Mouse (Mus musculus) intestine, postnatal 0 days (tissue): ENCODE results near the gene Gpr18. TPM values are rescaled to one million over a fixed set of nuclear protein-coding genes. Genes with fewer than 3 reads are reported as not detected.
A peak's percentile ranks its signal among the peaks of the same experiment; 100 is the strongest.

Experiments used
- ATAC-seq: fragments of 200-750 bp; cut with Nextera tagmentation; 2 replicates; pipeline ENCODE4 v1.8.0; 2017; ENCODE audit warnings: mild to moderate bottlenecking, moderate TSS enrichment, moderate library complexity
- H3K27ac ChIP-seq: fragments of 300-500 bp; sonication (generic); 2 replicates; pipeline ENCODE4 v1.5.1; 2014; ENCODE audit warnings: mild to moderate bottlenecking, low read depth, low read length, moderate library complexity
- H3K27me3 ChIP-seq: fragments of 300-500 bp; sonication (generic); replicated peaks from 2 replicates; pipeline ENCODE4 v1.6.1; 2014; ENCODE audit warnings: low read length, mixed read lengths; ENCODE audit not compliant: control insufficient read depth, insufficient read depth
- H3K36me3 ChIP-seq: fragments of 300-500 bp; sonication (generic); 2 replicates; pipeline ENCODE4 v1.6.1; 2014; ENCODE audit warnings: mild to moderate bottlenecking, moderate library complexity; ENCODE audit not compliant: control insufficient read depth, insufficient read depth
- H3K4me1 ChIP-seq: fragments of 300-500 bp; sonication (generic); replicated peaks from 2 replicates; pipeline ENCODE4 v1.6.1; 2014; ENCODE audit warnings: antibody characterized with exemption, low read length, mixed read lengths; ENCODE audit not compliant: control insufficient read depth, insufficient read depth
- H3K4me2 ChIP-seq: fragments of 300-500 bp; sonication (generic); replicated peaks from 2 replicates; pipeline ENCODE4 v1.6.1; 2014; ENCODE audit warnings: low read depth, mild to moderate bottlenecking, moderate library complexity
- H3K4me3 ChIP-seq: fragments of 300-500 bp; sonication (generic); 2 replicates; pipeline ENCODE4 v1.5.1; 2014; ENCODE audit warnings: low read depth, low read length
- H3K9ac ChIP-seq: fragments of 300-500 bp; sonication (generic); 2 replicates; pipeline ENCODE4 v1.6.1; 2014; ENCODE audit warnings: mild to moderate bottlenecking, low read depth, low read length
- H3K9me3 ChIP-seq: fragments of 300-500 bp; sonication (generic); 2 replicates; pipeline ENCODE4 v1.6.1; 2016; ENCODE audit warnings: mixed run types; ENCODE audit not compliant: control insufficient read depth
- CTCF ChIP-seq: sonication (generic); IDR thresholded peaks from 2 replicates; pipeline ENCODE4 v1.5.1; 2016; ENCODE audit warnings: low read depth, mild to moderate bottlenecking, control low read depth, antibody characterized with exemption, moderate library complexity
- WGBS: fragments of 180-500 bp; shearing (Covaris S2); extraction: QIAGEN DNeasy Blood & Tissue Kit; methylation state at CpG from one replicate; pipeline ENCODE4 v1.1.7; 2014; 5-methylcytosine and 5-hydroxymethylcytosine counted together
- polyA plus RNA-seq: library from polyadenylated mRNA; unstranded; fragments of >200 nt; fragmentation: Nextera tagmentation; extraction: Ambion mirVana; gene quantifications from 2 replicates; pipeline ENCODE4 v1.2.1, GENCODE M21; 2015

The Gpr18 gene
- polyA plus RNA-seq, 1 experiment from 2014 or later = 0.10 TPM

DNA sequence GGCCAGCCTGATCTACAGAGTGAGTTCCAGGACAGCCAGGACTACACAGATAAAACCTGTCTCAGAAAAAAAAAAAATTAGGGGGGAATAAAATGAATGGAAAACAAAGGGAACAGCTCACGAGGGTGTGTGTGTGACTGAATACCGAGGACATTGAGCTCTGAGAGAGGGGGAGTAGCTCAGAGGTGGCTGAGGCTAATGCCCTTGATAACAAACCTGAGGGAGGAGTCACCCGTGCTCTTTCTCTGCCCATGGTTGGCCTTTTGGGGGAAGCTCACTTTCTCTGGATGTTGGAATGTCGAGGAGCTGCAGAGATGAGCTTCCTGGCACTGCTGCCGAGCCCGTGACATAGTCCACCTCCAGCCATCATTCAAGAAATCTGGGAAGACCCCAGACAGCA, 45.4 kb upstream of the Gpr18 start:
- H3K4me2 ChIP-seq = no peak overlapping the region
- TF ChIP-seq CTCF = no peak
- no peak overlapping the region for H3K4me3 ChIP-seq
- 48% methylated on average over 6 of the region's 6 CpGs for WGBS
- no peak for ATAC-seq
- no peaks in the 10 kb centered on the region for H3K27me3 ChIP-seq
- no peaks in the 10 kb centered on the region for H3K9me3 ChIP-seq
- H3K4me1 ChIP-seq = no peaks in the 10 kb centered on the region
- no peaks in the 10 kb centered on the region for H3K36me3 ChIP-seq
- H3K9ac ChIP-seq = no peak overlapping the region
- H3K27ac ChIP-seq = no peak overlapping the region

- no peaks in the 10 kb centered on the region for H3K9me3 ChIP-seq
- no peak for ATAC-seq
- no peaks in the 10 kb centered on the region for H3K27me3 ChIP-seq
- H3K4me3 ChIP-seq = no peak overlapping the region
- H3K4me1 ChIP-seq = no peaks in the 10 kb centered on the region
- no peak for TF ChIP-seq CTCF
- no peak overlapping the region for H3K27ac ChIP-seq
- no peaks in the 10 kb centered on the region for H3K36me3 ChIP-seq
- no peak overlapping the region for H3K4me2 ChIP-seq
- 85% methylated on average over 2 of the region's 2 CpGs for WGBS
- no peak overlapping the region for H3K9ac ChIP-seq
Measured at GRCm38 (mm10) chr14:121960531-121960930, 45.0 kb upstream of the Gpr18 start.

DNA sequence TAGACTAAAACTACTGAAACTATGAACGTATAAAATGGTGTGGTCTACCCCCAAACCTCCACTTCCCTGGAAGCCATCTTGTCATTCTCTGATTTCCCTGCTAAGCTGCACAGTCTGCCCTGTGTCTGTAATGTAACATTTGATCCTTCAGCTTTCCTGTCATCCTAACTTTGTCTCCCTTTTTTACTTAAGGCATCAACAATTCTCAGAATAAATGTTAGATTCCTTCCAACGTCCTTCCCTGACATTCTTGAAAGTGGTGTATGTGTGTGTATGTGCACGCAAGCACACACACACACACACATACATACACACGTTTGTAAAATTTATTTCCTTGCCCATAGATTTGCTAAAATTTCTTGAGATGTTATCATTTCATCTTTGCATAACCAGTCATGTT, 44.5 kb upstream of the Gpr18 start:
- Histone ChIP-seq H3K4me2 (no peak overlapping the region), H3K4me1 (no peaks in the 10 kb centered on the region), H3K27me3 (no peaks in the 10 kb centered on the region), H3K9ac (no peak overlapping the region), H3K36me3 (no peaks in the 10 kb centered on the region), H3K9me3 (no peaks in the 10 kb centered on the region), H3K27ac (no peak overlapping the region), H3K4me3 (no peak overlapping the region)
- ATAC-seq = no peak
- 87% methylated on average over 4 of the region's 4 CpGs for WGBS
- TF ChIP-seq CTCF = no peak

GRCm38 (mm10) chr14:121959538-121959980, 44.0 kb upstream of the Gpr18 start:
- no peak overlapping the region for H3K9ac ChIP-seq
- H3K4me2 ChIP-seq = no peak overlapping the region
- H3K4me3 ChIP-seq = no peak overlapping the region
- ATAC-seq = no peak
- no peaks in the 10 kb centered on the region for H3K9me3 ChIP-seq
- H3K27ac ChIP-seq = no peak overlapping the region
- WGBS = 84% methylated on average over 3 of the region's 3 CpGs
- no peak for TF ChIP-seq CTCF
- H3K27me3 ChIP-seq = no peaks in the 10 kb centered on the region
- no peaks in the 10 kb centered on the region for H3K4me1 ChIP-seq
- no peaks in the 10 kb centered on the region for H3K36me3 ChIP-seq

DNA sequence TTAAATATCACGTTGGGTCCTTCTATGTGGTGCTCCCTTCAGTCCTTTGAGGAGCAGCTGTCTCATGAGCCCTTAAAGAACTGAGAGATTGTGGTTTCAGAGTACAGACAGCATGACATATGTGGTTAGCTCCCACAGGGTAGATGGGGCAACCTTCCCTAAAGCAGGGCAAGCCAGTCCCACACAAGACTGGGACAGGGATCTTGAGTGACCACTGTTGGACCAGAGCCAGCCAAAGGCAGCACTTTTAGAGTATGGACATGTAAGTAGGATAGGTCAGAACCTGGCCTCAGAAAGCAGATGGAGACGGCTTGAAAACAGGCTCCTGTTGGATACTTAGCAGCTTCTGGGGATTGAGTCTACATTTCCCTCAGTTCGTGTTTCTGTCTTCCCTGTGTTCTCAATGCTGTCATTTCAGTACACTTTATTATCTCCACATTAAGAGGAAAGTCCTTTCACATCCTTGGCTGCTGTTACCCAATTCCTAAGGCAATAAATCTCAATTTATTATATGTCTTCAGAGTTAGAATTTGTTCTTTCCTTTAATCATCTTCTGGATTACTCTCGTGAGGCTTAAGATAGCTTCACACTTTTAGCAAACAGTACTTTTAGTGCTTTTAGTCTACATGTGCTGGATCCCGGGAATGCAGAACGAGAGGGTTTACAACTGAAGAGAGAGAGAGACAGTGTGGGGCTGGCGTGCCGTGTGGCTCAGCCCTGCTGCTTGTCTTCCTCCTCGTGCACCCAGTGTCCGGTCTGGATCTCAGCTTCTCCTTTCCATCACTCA, 43.4 kb upstream of the Gpr18 start:
- no peaks in the 10 kb centered on the region for H3K9me3 ChIP-seq
- WGBS = 30% methylated on average over 10 of the region's 10 CpGs
- no peak overlapping the region for H3K4me2 ChIP-seq
- ATAC-seq = peak; percentile 42
- H3K27me3 ChIP-seq = no peaks in the 10 kb centered on the region
- no peak for TF ChIP-seq CTCF
- no peak overlapping the region for H3K4me3 ChIP-seq
- no peaks in the 10 kb centered on the region for H3K36me3 ChIP-seq
- H3K9ac ChIP-seq = no peak overlapping the region
- H3K4me1 ChIP-seq = no peaks in the 10 kb centered on the region
- H3K27ac ChIP-seq = no peak overlapping the region

DNA sequence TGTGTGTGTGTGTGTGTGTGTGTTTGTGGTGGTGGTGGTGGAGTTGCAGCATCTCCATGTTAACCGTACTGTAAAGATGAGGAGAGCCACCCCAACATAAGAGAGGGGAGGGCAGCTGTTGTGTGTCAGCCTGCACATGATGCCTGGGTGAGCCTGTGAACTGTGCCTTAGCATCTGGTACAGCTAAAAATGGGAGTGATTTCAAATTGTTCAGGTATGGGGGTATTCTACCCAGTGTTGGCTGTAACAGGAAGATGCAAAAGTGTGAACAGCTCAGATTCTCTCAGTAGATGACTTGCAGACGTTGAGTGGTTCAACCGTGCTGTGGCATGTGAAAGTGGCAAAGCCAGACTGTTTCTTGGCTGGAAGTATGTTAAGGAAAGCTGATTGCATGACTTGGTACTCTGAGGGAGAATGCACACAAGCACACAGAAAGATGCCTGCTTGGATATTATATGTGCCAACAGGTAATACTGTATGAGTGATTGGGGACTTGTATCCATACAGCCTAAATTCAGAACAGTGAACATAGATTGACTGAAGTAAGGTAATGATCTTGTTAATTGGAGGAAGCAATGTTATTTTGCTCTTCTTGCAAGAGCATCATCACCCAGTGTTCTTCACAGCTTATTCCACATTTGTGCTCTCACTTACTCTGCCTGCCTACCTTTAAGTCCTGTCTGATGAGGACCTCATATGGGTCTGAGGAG, 42.6 kb upstream of the Gpr18 start:
- Histone ChIP-seq H3K27me3 (no peaks in the 10 kb centered on the region), H3K36me3 (no peaks in the 10 kb centered on the region), H3K27ac (no peak overlapping the region), H3K9me3 (no peaks in the 10 kb centered on the region), H3K4me2 (no peak overlapping the region), H3K4me3 (no peak overlapping the region), H3K9ac (no peak overlapping the region), H3K4me1 (no peaks in the 10 kb centered on the region)
- WGBS = 86% methylated on average over 3 of the region's 3 CpGs
- ATAC-seq = no peak
- TF ChIP-seq CTCF = no peak
